Mouse (Mus musculus) olfactory bulb, adult 2 months (tissue): ENCODE measurements around the gene Map4k3. TPM values are rescaled to one million over a fixed set of nuclear protein-coding genes. Genes with fewer than 3 reads are reported as not detected.

Experiments used
- H3K27ac ChIP-seq: fragments of 200-500 bp; 2 replicates; pipeline ENCODE4 v1.5.1; 2012; ENCODE audit warnings: low read depth, low read length; ENCODE audit not compliant: insufficient read depth
- H3K4me1 ChIP-seq: fragments of 200-500 bp; 2 replicates; pipeline ENCODE4 v1.6.1; 2012; ENCODE audit warnings: low read length; ENCODE audit not compliant: control insufficient read depth, insufficient read depth
- H3K4me3 ChIP-seq: fragments of 200-500 bp; 2 replicates; pipeline ENCODE4 v1.5.1; 2012; ENCODE audit warnings: mild to moderate bottlenecking, low read depth, low read length, moderate library complexity; ENCODE audit not compliant: insufficient read depth
- CTCF ChIP-seq: fragments of 200-500 bp; IDR thresholded peaks from 2 replicates; pipeline ENCODE4 v1.5.1; 2012; ENCODE audit warnings: low read depth, mild to moderate bottlenecking, low read length, moderate library complexity; ENCODE audit not compliant: insufficient read depth
- POLR2A ChIP-seq: fragments of 200-500 bp; IDR thresholded peaks from 2 replicates; pipeline ENCODE4 v1.6.1; 2012; ENCODE audit warnings: mild to moderate bottlenecking, low read depth, low read length, moderate library complexity; ENCODE audit not compliant: insufficient read depth
- WGBS: fragments of 180-500 bp; shearing (Covaris S2); methylation state at CpG from one replicate; pipeline ENCODE4 v1.1.7; 2018; 5-methylcytosine and 5-hydroxymethylcytosine counted together
- polyA plus RNA-seq: library from polyadenylated mRNA; stranded (reverse); fragments of >200 nt; gene quantifications from 2 replicates; pipeline ENCODE4 v1.2.4, GENCODE M21; 2012; ENCODE audit warnings: low replicate concordance; ENCODE audit not compliant: missing spikeins, insufficient read depth, insufficient read length

The Map4k3 gene
- polyA plus RNA-seq, 1 experiment = not detected

GRCm38 (mm10) chr17:80560669-80561401 is 167.4 kb downstream of the Map4k3 start:
- TF ChIP-seq POLR2A (no peak), CTCF (peak; percentile 85)
- Histone ChIP-seq H3K4me1 (0 out of 2 replicates have a peak, but pooled peaks cover 4% of the 10 kb centered on the region), H3K4me3 (no peak overlapping the region), H3K27ac (no peak overlapping the region)
- 20% methylated on average over 12 of the region's 12 CpGs for WGBS

GRCm38 (mm10) chr17:80559745-80560144 is 168.5 kb downstream of the Map4k3 start:
- H3K4me1 ChIP-seq = 0 out of 2 replicates have a peak, but pooled peaks cover 4% of the 10 kb centered on the region
- 85% methylated on average over 4 of the region's 4 CpGs for WGBS
- TF ChIP-seq CTCF (no peak), POLR2A (no peak)
- H3K4me3 ChIP-seq = no peak overlapping the region
- no peak overlapping the region for H3K27ac ChIP-seq

GRCm38 (mm10) chr17:80559050-80559449 is 169.2 kb downstream of the Map4k3 start:
- WGBS = 33% methylated on average over 11 of the region's 11 CpGs
- no peak for TF ChIP-seq POLR2A
- TF ChIP-seq CTCF = no peak
- no peak overlapping the region for H3K4me3 ChIP-seq
- no peak overlapping the region for H3K27ac ChIP-seq
- H3K4me1 ChIP-seq = peaks cover 2% of the 10 kb centered on the region; the same call in 1 of the 2 replicates

- H3K27ac ChIP-seq = no peak overlapping the region
- TF ChIP-seq POLR2A = no peak
- no peak for TF ChIP-seq CTCF
- 84% methylated on average over 14 of the region's 14 CpGs for WGBS
- H3K4me3 ChIP-seq = no peak overlapping the region
- H3K4me1 ChIP-seq = peaks cover 2% of the 10 kb centered on the region; the same call in 1 of the 2 replicates
Observed at GRCm38 (mm10) chr17:80558583-80558982, 169.7 kb downstream of the Map4k3 start.

GRCm38 (mm10) chr17:80557461-80557860 is 170.8 kb downstream of the Map4k3 start:
- H3K4me1 ChIP-seq = no peaks in the 10 kb centered on the region; the same call in 1 of the 2 replicates
- TF ChIP-seq POLR2A (no peak), CTCF (no peak)
- 93% methylated on average over 5 of the region's 5 CpGs for WGBS
- H3K27ac ChIP-seq = no peak overlapping the region
- H3K4me3 ChIP-seq = no peak overlapping the region

- WGBS = 2% methylated on average over 35 of the region's 35 CpGs
- Histone ChIP-seq H3K4me3 (peak overlapping the region; percentile 83), H3K27ac (peak overlapping the region; percentile 77), H3K4me1 (no peaks in the 10 kb centered on the region; the same call in 1 of the 2 replicates)
- TF ChIP-seq CTCF = 0 out of 2 replicates have a peak, but pooled peaks have one; percentile 24
- 0 out of 2 replicates have a peak, but pooled peaks have one; percentile 22 for TF ChIP-seq POLR2A
Observed at GRCm38 (mm10) chr17:80553318-80554270, 174.7 kb downstream of the Map4k3 start.

- WGBS = 76% methylated on average over 4 of the region's 4 CpGs
- TF ChIP-seq CTCF = no peak
- TF ChIP-seq POLR2A = no peak
- Histone ChIP-seq H3K27ac (no peak overlapping the region), H3K4me3 (no peak overlapping the region), H3K4me1 (no peaks in the 10 kb centered on the region; the same call in 1 of the 2 replicates)
Observed at GRCm38 (mm10) chr17:80552653-80553052, 175.6 kb downstream of the Map4k3 start.

GRCm38 (mm10) chr17:80550981-80551380 is 177.3 kb downstream of the Map4k3 start:
- Histone ChIP-seq H3K4me1 (no peaks in the 10 kb centered on the region; the same call in 1 of the 2 replicates), H3K27ac (no peak overlapping the region), H3K4me3 (no peak overlapping the region)
- TF ChIP-seq POLR2A = no peak
- TF ChIP-seq CTCF = no peak
- 84% methylated on average over 15 of the region's 15 CpGs for WGBS

- TF ChIP-seq CTCF (no peak), POLR2A (no peak)
- Histone ChIP-seq H3K4me3 (no peak overlapping the region), H3K4me1 (no peaks in the 10 kb centered on the region), H3K27ac (no peak overlapping the region)
- 88% methylated on average over 2 of the region's 2 CpGs for WGBS
Observed at GRCm38 (mm10) chr17:80546846-80547245, 181.4 kb downstream of the Map4k3 start.
